In the genomic region with DNA sequence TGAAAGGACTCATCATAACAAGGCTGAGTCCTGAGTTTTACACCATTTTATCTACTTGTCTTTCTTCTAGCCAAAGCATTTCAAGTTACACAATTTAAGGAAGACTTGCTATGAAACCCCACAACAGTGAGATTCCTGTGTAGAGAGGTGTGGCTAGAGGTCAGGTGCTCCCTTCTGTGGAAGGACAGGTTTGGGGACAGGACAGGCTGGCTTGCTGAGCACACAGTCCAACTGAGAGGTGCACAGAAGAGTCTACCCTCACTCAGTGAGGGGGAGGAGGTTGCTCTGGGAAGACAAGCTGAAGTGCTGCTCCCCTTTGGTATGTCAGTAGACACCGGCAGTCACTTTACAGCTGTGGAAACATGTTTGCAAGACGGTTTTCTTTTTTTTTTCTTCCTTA, we compare ENCODE assay signal across 25 mouse cellular contexts. TPM values are rescaled to one million over a fixed set of nuclear protein-coding genes. Genes with fewer than 3 reads are reported as not detected.
"Had no signal": no experiment of that assay in that cellular context is flagged by ENCODE, and none has a peak within 500 bp of the region (broad histone marks: within the 10 kb centered on the region; RNA-seq: fewer than 3 reads in every experiment).

No protein-coding gene starts in this region.

- H3K27ac ChIP-seq: heart, adult 2 months; heart, embryonic 13.5 days; heart, embryonic 15.5 days; hindbrain, embryonic 13.5 days; hindbrain, embryonic 15.5 days; hindbrain, postnatal 0 days; kidney, embryonic 15.5 days; kidney, postnatal 0 days; limb, embryonic 13.5 days; limb, embryonic 15.5 days; liver, embryonic 12.5 days had no signal

- H3K9me3 ChIP-seq: heart, embryonic 13.5 days; heart, embryonic 15.5 days; hindbrain, embryonic 13.5 days; hindbrain, embryonic 15.5 days; kidney, embryonic 15.5 days; limb, embryonic 13.5 days; limb, embryonic 15.5 days; liver, embryonic 12.5 days had no signal

- H3K27me3 ChIP-seq: heart, embryonic 13.5 days; heart, embryonic 15.5 days; hindbrain, embryonic 13.5 days; hindbrain, embryonic 15.5 days; kidney, embryonic 15.5 days; limb, embryonic 13.5 days; limb, embryonic 15.5 days; liver, embryonic 12.5 days had no signal

- DNase-seq: gastrocnemius, postnatal 14 days; gastrocnemius, postnatal 36 days; heart, adult 11 months; heart, adult 2 months; heart, postnatal 14 days; heart, postnatal 36 days; kidney, adult 18-20 months; kidney, adult 8-10 months; kidney, postnatal 14 days; kidney, postnatal 36 days; layer of hippocampus, adult 9-11 months; layer of hippocampus, postnatal 36 days; left cerebral cortex, postnatal 4 days had no signal

- H3K4me2 ChIP-seq: heart, embryonic 11.5 days; heart, embryonic 13.5 days; heart, embryonic 15.5 days; hindbrain, embryonic 13.5 days; hindbrain, embryonic 15.5 days; kidney, embryonic 15.5 days; limb, embryonic 13.5 days; limb, embryonic 15.5 days; liver, embryonic 12.5 days had no signal

- ATAC-seq: hindbrain, postnatal 0 days; liver, embryonic 12.5 days had no signal

- H3K36me3 ChIP-seq: heart, embryonic 13.5 days; heart, embryonic 15.5 days; hindbrain, embryonic 13.5 days; hindbrain, embryonic 15.5 days; kidney, embryonic 15.5 days; limb, embryonic 13.5 days; limb, embryonic 15.5 days; liver, embryonic 12.5 days had no signal

- H3K9ac ChIP-seq: heart, embryonic 13.5 days; heart, embryonic 15.5 days; hindbrain, embryonic 13.5 days; hindbrain, embryonic 15.5 days; kidney, embryonic 15.5 days; limb, embryonic 13.5 days; limb, embryonic 15.5 days; liver, embryonic 12.5 days had no signal

- H3K4me1 ChIP-seq: heart, embryonic 13.5 days; heart, embryonic 15.5 days; hindbrain, embryonic 13.5 days; hindbrain, embryonic 15.5 days; kidney, embryonic 15.5 days; limb, embryonic 13.5 days; limb, embryonic 15.5 days; liver, embryonic 12.5 days had no signal

- H3K4me3 ChIP-seq: heart, adult 2 months; heart, embryonic 13.5 days; heart, embryonic 15.5 days; hindbrain, embryonic 13.5 days; hindbrain, embryonic 15.5 days; kidney, embryonic 15.5 days; limb, embryonic 13.5 days; limb, embryonic 15.5 days; liver, embryonic 12.5 days had no signal

RNA-seq across cellular contexts. Expression of a gene that starts 27.9 kb away (rescaled TPM):
- polyA plus RNA-seq: heart, adult 2 months; hindbrain, embryonic 11.5 days; hindbrain, embryonic 13.5 days; hindbrain, embryonic 15.5 days; hindbrain, postnatal 0 days had no signal
